Mouse (Mus musculus): ENCODE data around the gene Ska2. TPM values are rescaled to one million over a fixed set of nuclear protein-coding genes. Genes with fewer than 3 reads are reported as not detected.
A peak's percentile ranks its signal among the peaks of the same experiment; 100 is the strongest.

Gene Ska2
- polyA plus RNA-seq (2015; fragmentation: Nextera tagmentation; extraction: Ambion mirVana), result 42.4 and 47.2 TPM in 2 replicates

GRCm38 (mm10) chr11:87108755-87109518 lies at the start of gene Ska2:
Gene Ska2 (plus strand): TSS chr11:87109234.
- Histone ChIP-seq H3K4me1 (ENCODE audit: control insufficient read depth, insufficient read depth, low read length) (peaks cover 9% of the 10 kb centered on the region), H3K9ac (ENCODE audit: low read length) (peak within 1 kb of the TSS; percentile 86), H3K4me2 (ENCODE audit: low read depth, low read length) (peak within 1 kb of the TSS; percentile 68), H3K4me3 (replicated peaks; ENCODE audit: low read length) (peak within 1 kb of the TSS; percentile 68), H3K27me3 (ENCODE audit: control insufficient read depth, insufficient read depth, low read length) (no peaks in the 10 kb centered on the region), H3K9me3 (replicated peaks; ENCODE audit: control insufficient read depth, low read length) (no peaks in the 10 kb centered on the region), H3K36me3 (ENCODE audit: control insufficient read depth, insufficient read depth, low read length) (no peaks in the 10 kb centered on the region), H3K27ac (ENCODE audit: low read length) (peak within 1 kb of the TSS; percentile 96)
- WGBS, result under 1% methylated on average over 40 of the region's 40 CpGs
- peak; percentile 99 for ATAC-seq (ENCODE audit: insufficient read depth, low FRiP score)

- Histone ChIP-seq H3K36me3 (ENCODE audit: control insufficient read depth, insufficient read depth, low read length) (no peaks in the 10 kb centered on the region), H3K4me2 (ENCODE audit: low read depth, low read length) (no peak overlapping the region), H3K27ac (ENCODE audit: low read length) (no peak overlapping the region), H3K9ac (ENCODE audit: low read length) (no peak overlapping the region), H3K27me3 (ENCODE audit: control insufficient read depth, insufficient read depth, low read length) (no peaks in the 10 kb centered on the region), H3K9me3 (replicated peaks; ENCODE audit: control insufficient read depth, low read length) (no peaks in the 10 kb centered on the region), H3K4me1 (ENCODE audit: control insufficient read depth, insufficient read depth, low read length) (no peaks in the 10 kb centered on the region), H3K4me3 (replicated peaks; ENCODE audit: low read length) (no peak overlapping the region)
- no peak for ATAC-seq (ENCODE audit: insufficient read depth, low FRiP score)
- 96% methylated on average over 2 of the region's 2 CpGs for WGBS
Observed at GRCm38 (mm10) chr11:87060410-87060809, 48.6 kb upstream of the Ska2 start.

GRCm38 (mm10) chr11:87062087-87062486 lies 46.9 kb upstream of the Ska2 start:
- no peak overlapping the region for H3K4me2 ChIP-seq (ENCODE audit: low read depth, low read length)
- peak; percentile 47; the same call in 1 of the 2 replicates for ATAC-seq (ENCODE audit: insufficient read depth, low FRiP score)
- no peak overlapping the region for H3K4me3 ChIP-seq (replicated peaks; ENCODE audit: low read length)
- H3K9me3 ChIP-seq (replicated peaks; ENCODE audit: control insufficient read depth, low read length), result no peaks in the 10 kb centered on the region
- H3K4me1 ChIP-seq (ENCODE audit: control insufficient read depth, insufficient read depth, low read length), result no peaks in the 10 kb centered on the region
- 58% methylated on average over 3 of the region's 3 CpGs for WGBS
- no peaks in the 10 kb centered on the region for H3K27me3 ChIP-seq (ENCODE audit: control insufficient read depth, insufficient read depth, low read length)
- no peaks in the 10 kb centered on the region for H3K36me3 ChIP-seq (ENCODE audit: control insufficient read depth, insufficient read depth, low read length)
- H3K9ac ChIP-seq (ENCODE audit: low read length), result no peak overlapping the region
- peak overlapping the region; percentile 29; the same call in 1 of the 2 replicates for H3K27ac ChIP-seq (ENCODE audit: low read length)

GRCm38 (mm10) chr11:87073343-87073865 lies 35.6 kb upstream of the Ska2 start:
- ATAC-seq (ENCODE audit: insufficient read depth, low FRiP score), result peak; percentile 78
- no peaks in the 10 kb centered on the region for H3K27me3 ChIP-seq (ENCODE audit: control insufficient read depth, insufficient read depth, low read length)
- 1% methylated on average over 24 of the region's 24 CpGs for WGBS
- H3K4me2 ChIP-seq (ENCODE audit: low read depth, low read length), result peak overlapping the region; percentile 97
- H3K4me3 ChIP-seq (replicated peaks; ENCODE audit: low read length), result peak overlapping the region; percentile 73
- H3K27ac ChIP-seq (ENCODE audit: low read length), result peak overlapping the region; percentile 66
- H3K36me3 ChIP-seq (ENCODE audit: control insufficient read depth, insufficient read depth, low read length), result 0 out of 2 replicates have a peak, but pooled peaks cover 3% of the 10 kb centered on the region
- no peaks in the 10 kb centered on the region for H3K9me3 ChIP-seq (replicated peaks; ENCODE audit: control insufficient read depth, low read length)
- peak overlapping the region; percentile 85 for H3K9ac ChIP-seq (ENCODE audit: low read length)
- peaks cover 4% of the 10 kb centered on the region; the same call in 1 of the 2 replicates for H3K4me1 ChIP-seq (ENCODE audit: control insufficient read depth, insufficient read depth, low read length)

- peak within 1 kb of the TSS; percentile 85 for H3K9ac ChIP-seq (ENCODE audit: low read length)
- peak within 1 kb of the TSS; percentile 66 for H3K27ac ChIP-seq (ENCODE audit: low read length)
- no peaks in the 10 kb centered on the region for H3K27me3 ChIP-seq (ENCODE audit: control insufficient read depth, insufficient read depth, low read length)
- ATAC-seq (ENCODE audit: insufficient read depth, low FRiP score), result peak; percentile 93
- H3K4me2 ChIP-seq (ENCODE audit: low read depth, low read length), result peak within 1 kb of the TSS; percentile 97
- WGBS, result under 1% methylated on average over 43 of the region's 43 CpGs
- no peaks in the 10 kb centered on the region for H3K9me3 ChIP-seq (replicated peaks; ENCODE audit: control insufficient read depth, low read length)
- peak within 1 kb of the TSS; percentile 73 for H3K4me3 ChIP-seq (replicated peaks; ENCODE audit: low read length)
- H3K4me1 ChIP-seq (ENCODE audit: control insufficient read depth, insufficient read depth, low read length), result peaks cover 4% of the 10 kb centered on the region; the same call in 1 of the 2 replicates
- H3K36me3 ChIP-seq (ENCODE audit: control insufficient read depth, insufficient read depth, low read length), result 0 out of 2 replicates have a peak, but pooled peaks cover 3% of the 10 kb centered on the region
Observed at GRCm38 (mm10) chr11:87073866-87074440, 35.1 kb upstream of the Ska2 start, which contains the start of gene Gdpd1. Gene Gdpd1 (minus strand): TSS chr11:87074062.

- Histone ChIP-seq H3K4me1 (ENCODE audit: control insufficient read depth, insufficient read depth, low read length) (peaks cover 15% of the 10 kb centered on the region), H3K27me3 (ENCODE audit: control insufficient read depth, insufficient read depth, low read length) (no peaks in the 10 kb centered on the region), H3K9ac (ENCODE audit: low read length) (no peak overlapping the region), H3K4me2 (ENCODE audit: low read depth, low read length) (no peak overlapping the region), H3K4me3 (replicated peaks; ENCODE audit: low read length) (no peak overlapping the region), H3K27ac (ENCODE audit: low read length) (no peak overlapping the region), H3K36me3 (ENCODE audit: control insufficient read depth, insufficient read depth, low read length) (peaks cover 4% of the 10 kb centered on the region; the same call in 1 of the 2 replicates), H3K9me3 (replicated peaks; ENCODE audit: control insufficient read depth, low read length) (no peaks in the 10 kb centered on the region)
- 52% methylated on average over 1 of the region's 1 CpGs for WGBS
- no peak for ATAC-seq (ENCODE audit: insufficient read depth, low FRiP score)
Observed at GRCm38 (mm10) chr11:87083712-87084111, 25.3 kb upstream of the Ska2 start.

- WGBS, result 83% methylated on average over 13 of the region's 13 CpGs
- H3K36me3 ChIP-seq (ENCODE audit: control insufficient read depth, insufficient read depth, low read length), result 0 out of 2 replicates have a peak, but pooled peaks cover 3% of the 10 kb centered on the region
- no peaks in the 10 kb centered on the region for H3K27me3 ChIP-seq (ENCODE audit: control insufficient read depth, insufficient read depth, low read length)
- peaks cover 15% of the 10 kb centered on the region for H3K4me1 ChIP-seq (ENCODE audit: control insufficient read depth, insufficient read depth, low read length)
- no peak for ATAC-seq (ENCODE audit: insufficient read depth, low FRiP score)
- H3K27ac ChIP-seq (ENCODE audit: low read length), result no peak overlapping the region
- peak overlapping the region; percentile 84; the same call in 1 of the 2 replicates for H3K9ac ChIP-seq (ENCODE audit: low read length)
- H3K9me3 ChIP-seq (replicated peaks; ENCODE audit: control insufficient read depth, low read length), result no peaks in the 10 kb centered on the region
- peak overlapping the region; percentile 76 for H3K4me2 ChIP-seq (ENCODE audit: low read depth, low read length)
- H3K4me3 ChIP-seq (replicated peaks; ENCODE audit: low read length), result peak overlapping the region; percentile 73
Observed at GRCm38 (mm10) chr11:87085461-87085860, 23.6 kb upstream of the Ska2 start.

GRCm38 (mm10) chr11:87086290-87086984 lies 22.6 kb upstream of the Ska2 start, which contains the start of gene Smg8:
Gene Smg8 (minus strand): TSS chr11:87086774.
- peak within 1 kb of the TSS; percentile 73 for H3K4me3 ChIP-seq (replicated peaks; ENCODE audit: low read length)
- WGBS, result under 1% methylated on average over 43 of the region's 43 CpGs

More at GRCm38 (mm10) chr11:87086290-87086984, 22.6 kb upstream of the Ska2 start, which contains the start of gene Smg8:
- H3K4me2 ChIP-seq (ENCODE audit: low read depth, low read length), result peak within 1 kb of the TSS; percentile 76
- no peaks in the 10 kb centered on the region for H3K27me3 ChIP-seq (ENCODE audit: control insufficient read depth, insufficient read depth, low read length)
- H3K36me3 ChIP-seq (ENCODE audit: control insufficient read depth, insufficient read depth, low read length), result peaks cover 3% of the 10 kb centered on the region; the same call in 1 of the 2 replicates
- H3K27ac ChIP-seq (ENCODE audit: low read length), result peak within 1 kb of the TSS; percentile 58
- peak; percentile 98 for ATAC-seq (ENCODE audit: insufficient read depth, low FRiP score)
- H3K9ac ChIP-seq (ENCODE audit: low read length), result peak within 1 kb of the TSS; percentile 84
- H3K4me1 ChIP-seq (ENCODE audit: control insufficient read depth, insufficient read depth, low read length), result peaks cover 15% of the 10 kb centered on the region
- no peaks in the 10 kb centered on the region for H3K9me3 ChIP-seq (replicated peaks; ENCODE audit: control insufficient read depth, low read length)

Data from stomach, embryonic 16.5 days (tissue).